Mouse (Mus musculus) bone marrow macrophage, adult 2 months (primary cell): ENCODE results near the gene Arid3c.
"Not testable (repeated sequence)": the region's sequence is repeated elsewhere in the genome, so short reads cannot be mapped to it uniquely, and the experiment has no call there.

Source experiments
- CTCF ChIP-seq: IDR thresholded peaks from 2 replicates; pipeline ENCODE4 v1.5.1; 2012; ENCODE audit warnings: low read depth, mild to moderate bottlenecking, low read length, moderate library complexity
- POLR2A ChIP-seq: IDR thresholded peaks from 2 replicates; pipeline ENCODE4 v1.6.1; 2012; ENCODE audit warnings: mild to moderate bottlenecking, low read depth, low read length, borderline replicate concordance

GRCm38 (mm10) chr4:41775840-41776239, 44.9 kb upstream of the Arid3c start:
- TF ChIP-seq CTCF, POLR2A: not testable (repeated sequence)
